17 mouse cellular contexts compared by ENCODE assay signal in the genomic region with DNA sequence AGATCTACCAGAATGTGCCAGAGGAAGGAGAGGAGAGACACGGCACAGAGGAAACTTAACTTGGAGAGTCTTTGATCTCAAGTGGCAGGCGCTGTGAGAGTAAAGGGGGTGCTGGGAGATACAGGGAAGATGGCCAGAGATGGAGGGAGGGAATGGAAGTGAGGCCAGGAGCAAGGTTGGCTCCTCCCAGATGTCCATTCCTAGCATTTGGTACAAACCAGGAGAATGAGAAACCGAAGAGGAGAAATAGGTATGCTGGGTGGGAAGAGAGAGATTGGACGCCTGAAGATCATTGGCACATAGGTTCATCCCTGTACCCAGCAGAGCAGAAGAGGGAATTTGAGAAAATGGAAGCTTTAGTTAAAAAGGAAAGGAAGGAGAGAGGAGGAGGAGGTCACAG.
A peak's percentile ranks its signal among the peaks of the same experiment; 100 is the strongest.
DNase-seq lines count a peak whose midpoint lies in the region; ATAC-seq and TF ChIP-seq lines count a peak whose summit lies in the region.
"Had no signal": no experiment of that assay in that cellular context is flagged by ENCODE, and none has a peak within 500 bp of the region (broad histone marks: within the 10 kb centered on the region; RNA-seq: fewer than 3 reads in every experiment).

No protein-coding gene starts in this region.

- peaks cover 27% of the 10 kb centered on the region for H3K4me1 ChIP-seq in cerebellum, adult 2 months (ENCODE audit: control insufficient read depth, insufficient read depth, low read length)
- H3K4me1 ChIP-seq in hindbrain, embryonic 14.5 days (replicated peaks; ENCODE audit: control insufficient read depth, insufficient read depth, low read length) = no peaks in the 10 kb centered on the region
- H3K4me1 ChIP-seq in hindbrain, embryonic 12.5 days = no peaks in the 10 kb centered on the region
- no peaks in the 10 kb centered on the region for H3K4me1 ChIP-seq in forebrain, postnatal 0 days (ENCODE audit: insufficient read depth)

- DNase-seq in cerebellum, adult 2 months = no peak
- no peak for DNase-seq in cerebellum, adult 9-10 months
- DNase-seq in hindbrain, embryonic 14.5 days (ENCODE audit: low spot score) = no peak
- DNase-seq in brain, adult 2 months (ENCODE audit: low read depth, low spot score) = peak; percentile 85
- DNase-seq in forebrain, postnatal 0 days = no peak
- DNase-seq in spleen, postnatal 14 days (ENCODE audit: low spot score in 2 of 2) = no peak
- DNase-seq: adrenal gland, adult 8-10 months; heart, postnatal 36 days; lung, postnatal 10 days; thymus, postnatal 25 days had no signal

- no peak for TF ChIP-seq CTCF in cerebellum, adult 2 months (IDR thresholded peaks at IDR 0.05; ENCODE audit: borderline replicate concordance, insufficient read depth, low read depth, low read length)
- no peak for TF ChIP-seq CTCF in forebrain, postnatal 0 days (IDR thresholded peaks at IDR 0.05; ENCODE audit: low read depth)

- WGBS in cerebellum, adult 2 months = 11% methylated on average over 4 of the region's 4 CpGs
- 94% methylated on average over 4 of the region's 4 CpGs for WGBS in hindbrain, embryonic 14.5 days
- 93% methylated on average over 4 of the region's 4 CpGs for WGBS in hindbrain, embryonic 12.5 days
- WGBS in forebrain, postnatal 0 days = 60% methylated on average over 4 of the region's 4 CpGs

- H3K36me3 ChIP-seq in hindbrain, embryonic 14.5 days (replicated peaks; ENCODE audit: control insufficient read depth, insufficient read depth) = no peaks in the 10 kb centered on the region
- H3K36me3 ChIP-seq in hindbrain, embryonic 12.5 days = no peaks in the 10 kb centered on the region
- no peaks in the 10 kb centered on the region for H3K36me3 ChIP-seq in forebrain, postnatal 0 days (ENCODE audit: insufficient read depth)
- H3K36me3 ChIP-seq: heart, embryonic 13.5 days had no signal

- H3K9ac ChIP-seq in hindbrain, embryonic 14.5 days = no peak overlapping the region
- H3K9ac ChIP-seq in hindbrain, embryonic 12.5 days = no peak overlapping the region
- H3K9ac ChIP-seq in forebrain, postnatal 0 days = no peak overlapping the region
- H3K9ac ChIP-seq: heart, embryonic 13.5 days had no signal

- no peaks in the 10 kb centered on the region for H3K27me3 ChIP-seq in cerebellum, adult 2 months (ENCODE audit: control insufficient read depth, insufficient read depth, low read length)
- no peaks in the 10 kb centered on the region for H3K27me3 ChIP-seq in hindbrain, embryonic 14.5 days (ENCODE audit: control insufficient read depth, insufficient read depth, low read length)
- H3K27me3 ChIP-seq in hindbrain, embryonic 12.5 days = no peaks in the 10 kb centered on the region
- no peaks in the 10 kb centered on the region for H3K27me3 ChIP-seq in forebrain, postnatal 0 days (ENCODE audit: insufficient read depth, low read length)
- H3K27me3 ChIP-seq: CH12.LX; heart, embryonic 13.5 days had no signal

- no peaks in the 10 kb centered on the region for H3K9me3 ChIP-seq in hindbrain, embryonic 14.5 days (ENCODE audit: control insufficient read depth, low read length)
- no peaks in the 10 kb centered on the region for H3K9me3 ChIP-seq in hindbrain, embryonic 12.5 days (replicated peaks)
- H3K9me3 ChIP-seq in forebrain, postnatal 0 days (ENCODE audit: low read length) = no peaks in the 10 kb centered on the region
- H3K9me3 ChIP-seq: heart, embryonic 13.5 days; megakaryocyte, embryonic 14.5 days had no signal

- no peak overlapping the region for H3K4me2 ChIP-seq in hindbrain, embryonic 14.5 days (replicated peaks)
- H3K4me2 ChIP-seq in hindbrain, embryonic 12.5 days (replicated peaks) = no peak overlapping the region
- H3K4me2 ChIP-seq in forebrain, postnatal 0 days (ENCODE audit: low read depth) = no peak overlapping the region
- H3K4me2 ChIP-seq: heart, embryonic 13.5 days had no signal

- peak overlapping the region; percentile 71 for H3K27ac ChIP-seq in cerebellum, adult 2 months (ENCODE audit: insufficient read depth, low read length)
- H3K27ac ChIP-seq in hindbrain, embryonic 14.5 days = peak overlapping the region; percentile 54
- no peak overlapping the region for H3K27ac ChIP-seq in hindbrain, embryonic 12.5 days
- peak overlapping the region; percentile 80 for H3K27ac ChIP-seq in forebrain, postnatal 0 days (ENCODE audit: low read depth, low read length)
- H3K27ac ChIP-seq: heart, embryonic 13.5 days; kidney, postnatal 0 days had no signal

- H3K4me3 ChIP-seq in cerebellum, adult 2 months (replicated peaks; ENCODE audit: insufficient read depth, low read depth, low read length) = no peak overlapping the region
- no peak overlapping the region for H3K4me3 ChIP-seq in hindbrain, embryonic 14.5 days (replicated peaks; ENCODE audit: low read length)
- no peak overlapping the region for H3K4me3 ChIP-seq in hindbrain, embryonic 12.5 days
- H3K4me3 ChIP-seq in forebrain, postnatal 0 days (ENCODE audit: low read depth, low read length) = no peak overlapping the region
- H3K4me3 ChIP-seq: erythroblast, embryonic 14.5 days; heart, embryonic 13.5 days had no signal

- TF ChIP-seq POLR2A in cerebellum, adult 2 months (IDR thresholded peaks at IDR 0.05; ENCODE audit: borderline replicate concordance, insufficient read depth, low read length) = no peak

- ATAC-seq in hindbrain, embryonic 14.5 days (ENCODE audit: low FRiP score) = no peak
- ATAC-seq in hindbrain, embryonic 12.5 days (ENCODE audit: low FRiP score) = no peak
- ATAC-seq in forebrain, postnatal 0 days = peak; percentile 8; the same call in 1 of the 2 replicates
- ATAC-seq: intestine, embryonic 16.5 days had no signal
